Mouse (Mus musculus) forebrain, embryonic 11.5 days (tissue): ENCODE measurements around the gene Mfap3. TPM values are rescaled to one million over a fixed set of nuclear protein-coding genes. Genes with fewer than 3 reads are reported as not detected.

Experiments
- ATAC-seq: fragments of 200-750 bp; cut with Nextera tagmentation; replicated peaks from 2 replicates; pipeline ENCODE4 v1.8.0; 2017; ENCODE audit warnings: moderate TSS enrichment; ENCODE audit not compliant: low FRiP score
- DNase-seq: peaks from one replicate; pipeline ENCODE4 v3.0.0-alpha.2; 2017; ENCODE audit warnings: low spot score
- H3K27ac ChIP-seq: fragments of 300-500 bp; sonication (generic); 2 replicates; pipeline ENCODE4 v1.5.1; 2014; ENCODE audit warnings: low read depth, low read length
- H3K27me3 ChIP-seq: fragments of 300-500 bp; sonication (generic); 2 replicates; pipeline ENCODE4 v1.6.1; 2014; ENCODE audit warnings: mild to moderate bottlenecking, low read length, mixed read lengths; ENCODE audit not compliant: control insufficient read depth, insufficient read depth
- H3K36me3 ChIP-seq: fragments of 300-500 bp; sonication (generic); 2 replicates; pipeline ENCODE4 v1.6.1; 2014; ENCODE audit warnings: mild to moderate bottlenecking, low read length, moderate library complexity, mixed read lengths; ENCODE audit not compliant: control insufficient read depth, insufficient read depth
- H3K4me1 ChIP-seq: fragments of 300-500 bp; sonication (generic); replicated peaks from 2 replicates; pipeline ENCODE4 v1.6.1; 2014; ENCODE audit warnings: low read length, mixed read lengths; ENCODE audit not compliant: control insufficient read depth, insufficient read depth
- H3K4me2 ChIP-seq: fragments of 300-500 bp; sonication (generic); 2 replicates; pipeline ENCODE4 v1.6.1; 2014; ENCODE audit warnings: low read depth, mild to moderate bottlenecking, low read length, moderate library complexity, mixed read lengths; ENCODE audit not compliant: severe bottlenecking
- H3K4me3 ChIP-seq: fragments of 300-500 bp; sonication (generic); 2 replicates; pipeline ENCODE4 v1.5.1; 2014; ENCODE audit warnings: low read depth, low read length
- H3K9ac ChIP-seq: fragments of 300-500 bp; sonication (generic); 2 replicates; pipeline ENCODE4 v1.6.1; 2014; ENCODE audit warnings: low read length
- H3K9me3 ChIP-seq: fragments of 300-500 bp; sonication (generic); 2 replicates; pipeline ENCODE4 v1.6.1; 2016; ENCODE audit warnings: low read length, mixed read lengths; ENCODE audit not compliant: control insufficient read depth
- WGBS: fragments of 180-500 bp; shearing (Covaris S2); extraction: QIAGEN DNeasy Blood & Tissue Kit; methylation state at CpG from one replicate; pipeline ENCODE4 v1.1.7; 2014; 5-methylcytosine and 5-hydroxymethylcytosine counted together
- polyA plus RNA-seq: library from polyadenylated mRNA; unstranded; fragments of >200 nt; fragmentation: Nextera tagmentation; extraction: Ambion mirVana; gene quantifications from 2 replicates; pipeline ENCODE4 v1.2.1, GENCODE M21; 2014

Gene Mfap3
- polyA plus RNA-seq, 1 experiment from 2014 or later = 54.9 TPM

GRCm38 (mm10) chr11:57564564-57564963 is 46.1 kb downstream of the Mfap3 start:
- H3K4me1 ChIP-seq = peaks cover 8% of the 10 kb centered on the region; the same call in 1 of the 2 replicates
- no peak overlapping the region for H3K27ac ChIP-seq
- no peak overlapping the region for H3K9ac ChIP-seq
- ATAC-seq (no peak), DNase-seq (no peak)
- no peaks in the 10 kb centered on the region for H3K9me3 ChIP-seq
- WGBS = 72% methylated on average over 12 of the region's 12 CpGs
- no peaks in the 10 kb centered on the region for H3K27me3 ChIP-seq
- H3K36me3 ChIP-seq = no peaks in the 10 kb centered on the region
- no peak overlapping the region for H3K4me2 ChIP-seq
- H3K4me3 ChIP-seq = no peak overlapping the region

- WGBS = 14% methylated on average over 18 of the region's 18 CpGs
- H3K4me3 ChIP-seq = no peak overlapping the region
- ATAC-seq = 0 out of 2 replicates have a peak, but pooled peaks have one; percentile 27
- no peaks in the 10 kb centered on the region for H3K9me3 ChIP-seq
- peaks cover 8% of the 10 kb centered on the region; the same call in 1 of the 2 replicates for H3K4me1 ChIP-seq
- H3K27ac ChIP-seq = no peak overlapping the region
- H3K36me3 ChIP-seq = no peaks in the 10 kb centered on the region
- 0 out of 2 replicates have a peak overlapping the region, but pooled peaks have one; percentile 9 for H3K4me2 ChIP-seq
- DNase-seq = no peak
- H3K27me3 ChIP-seq = no peaks in the 10 kb centered on the region
- H3K9ac ChIP-seq = peak overlapping the region; percentile 33; the same call in 1 of the 2 replicates
Observed at GRCm38 (mm10) chr11:57566091-57567035, 47.9 kb downstream of the Mfap3 start.

- H3K4me3 ChIP-seq = no peak overlapping the region
- DNase-seq = no peak
- H3K9ac ChIP-seq = no peak overlapping the region
- no peaks in the 10 kb centered on the region for H3K27me3 ChIP-seq
- no peak overlapping the region for H3K4me2 ChIP-seq
- H3K4me1 ChIP-seq = peaks cover 8% of the 10 kb centered on the region; the same call in 1 of the 2 replicates
- no peak overlapping the region for H3K27ac ChIP-seq
- H3K9me3 ChIP-seq = no peaks in the 10 kb centered on the region
- H3K36me3 ChIP-seq = no peaks in the 10 kb centered on the region
- WGBS = 83% methylated on average over 2 of the region's 2 CpGs
- ATAC-seq = no peak
Observed at GRCm38 (mm10) chr11:57568950-57569490, 50.6 kb downstream of the Mfap3 start.

- Histone ChIP-seq H3K4me3 (no peak overlapping the region), H3K4me1 (peaks cover 7% of the 10 kb centered on the region; the same call in 1 of the 2 replicates), H3K4me2 (no peak overlapping the region), H3K9me3 (no peaks in the 10 kb centered on the region), H3K27ac (no peak overlapping the region), H3K36me3 (no peaks in the 10 kb centered on the region), H3K9ac (no peak overlapping the region), H3K27me3 (no peaks in the 10 kb centered on the region)
- 87% methylated on average over 3 of the region's 3 CpGs for WGBS
- ATAC-seq (no peak), DNase-seq (no peak)
Observed at GRCm38 (mm10) chr11:57571035-57571434, 52.6 kb downstream of the Mfap3 start.

- ATAC-seq (no peak), DNase-seq (no peak)
- H3K4me1 ChIP-seq = no peaks in the 10 kb centered on the region
- H3K27me3 ChIP-seq = no peaks in the 10 kb centered on the region
- H3K4me3 ChIP-seq = no peak overlapping the region
- H3K9ac ChIP-seq = 0 out of 2 replicates have a peak overlapping the region, but pooled peaks have one; percentile 20
- no peak overlapping the region for H3K4me2 ChIP-seq
- H3K27ac ChIP-seq = no peak overlapping the region
- no peaks in the 10 kb centered on the region for H3K9me3 ChIP-seq
- no peaks in the 10 kb centered on the region for H3K36me3 ChIP-seq
- 58% methylated on average over 14 of the region's 14 CpGs for WGBS
Observed at GRCm38 (mm10) chr11:57573686-57574274, 55.3 kb downstream of the Mfap3 start.

- H3K4me2 ChIP-seq = no peak overlapping the region
- no peak for ATAC-seq
- no peak overlapping the region for H3K9ac ChIP-seq
- no peak overlapping the region for H3K27ac ChIP-seq
- no peak overlapping the region for H3K4me3 ChIP-seq
- H3K27me3 ChIP-seq = no peaks in the 10 kb centered on the region; the same call in 1 of the 2 replicates
- no peaks in the 10 kb centered on the region for H3K36me3 ChIP-seq
- WGBS = 84% methylated on average over 6 of the region's 6 CpGs
- no peaks in the 10 kb centered on the region for H3K9me3 ChIP-seq
- no peaks in the 10 kb centered on the region; the same call in 1 of the 2 replicates for H3K4me1 ChIP-seq
- DNase-seq = no peak
Observed at GRCm38 (mm10) chr11:57576871-57577515, 58.5 kb downstream of the Mfap3 start.

GRCm38 (mm10) chr11:57582818-57583635 is 64.6 kb downstream of the Mfap3 start:
- Histone ChIP-seq H3K4me1 (peaks cover 17% of the 10 kb centered on the region), H3K4me2 (no peak overlapping the region), H3K27ac (peak overlapping the region; percentile 42), H3K36me3 (no peaks in the 10 kb centered on the region), H3K9ac (no peak overlapping the region), H3K27me3 (no peaks in the 10 kb centered on the region; the same call in 1 of the 2 replicates), H3K9me3 (no peaks in the 10 kb centered on the region), H3K4me3 (no peak overlapping the region)
- ATAC-seq = peak; percentile 91
- WGBS = 9% methylated on average over 10 of the region's 10 CpGs
- DNase-seq = peak; percentile 86
